Mouse (Mus musculus) midbrain, embryonic 12.5 days (tissue): Measurements from ENCODE around the gene Slc8a3. TPM values are rescaled to one million over a fixed set of nuclear protein-coding genes. Genes with fewer than 3 reads are reported as not detected.
A peak's percentile ranks its signal among the peaks of the same experiment; 100 is the strongest.

Experiments used
- ATAC-seq: fragments of 200-750 bp; cut with Nextera tagmentation; 2 replicates; pipeline ENCODE4 v1.8.0; 2017; ENCODE audit warnings: low read depth, moderate TSS enrichment, moderate library complexity; ENCODE audit not compliant: low FRiP score
- H3K27ac ChIP-seq: fragments of 300-500 bp; sonication (generic); replicated peaks from 2 replicates; pipeline ENCODE4 v1.5.1; 2016; ENCODE audit warnings: mild to moderate bottlenecking
- H3K27me3 ChIP-seq: fragments of 300-500 bp; sonication (generic); 2 replicates; pipeline ENCODE4 v1.6.1; 2016; ENCODE audit warnings: mild to moderate bottlenecking
- H3K36me3 ChIP-seq: fragments of 300-500 bp; sonication (generic); 2 replicates; pipeline ENCODE4 v1.6.1; 2016
- H3K4me1 ChIP-seq: fragments of 300-500 bp; sonication (generic); 2 replicates; pipeline ENCODE4 v1.6.1; 2016
- H3K4me2 ChIP-seq: fragments of 300-500 bp; sonication (generic); replicated peaks from 2 replicates; pipeline ENCODE4 v1.6.1; 2016; ENCODE audit warnings: mild to moderate bottlenecking, moderate library complexity
- H3K4me3 ChIP-seq: fragments of 300-500 bp; sonication (generic); 2 replicates; pipeline ENCODE4 v1.5.1; 2016; ENCODE audit warnings: mild to moderate bottlenecking
- H3K9ac ChIP-seq: fragments of 300-500 bp; sonication (generic); replicated peaks from 2 replicates; pipeline ENCODE4 v1.6.1; 2016; ENCODE audit warnings: mild to moderate bottlenecking, moderate library complexity
- H3K9me3 ChIP-seq: fragments of 300-500 bp; sonication (generic); 2 replicates; pipeline ENCODE4 v1.6.1; 2016; ENCODE audit warnings: mild to moderate bottlenecking
- WGBS: fragments of 180-500 bp; shearing (Covaris S2); methylation state at CpG from one replicate; pipeline ENCODE4 v1.1.7; 2016; 5-methylcytosine and 5-hydroxymethylcytosine counted together
- polyA plus RNA-seq: library from polyadenylated mRNA; unstranded; fragments of >200 nt; fragmentation: Nextera tagmentation; extraction: Ambion mirVana; gene quantifications from 2 replicates; pipeline ENCODE4 v1.2.1, GENCODE M21; 2016

The Slc8a3 gene
- polyA plus RNA-seq, 1 experiment from 2014 or later, result 1.8 TPM

DNA sequence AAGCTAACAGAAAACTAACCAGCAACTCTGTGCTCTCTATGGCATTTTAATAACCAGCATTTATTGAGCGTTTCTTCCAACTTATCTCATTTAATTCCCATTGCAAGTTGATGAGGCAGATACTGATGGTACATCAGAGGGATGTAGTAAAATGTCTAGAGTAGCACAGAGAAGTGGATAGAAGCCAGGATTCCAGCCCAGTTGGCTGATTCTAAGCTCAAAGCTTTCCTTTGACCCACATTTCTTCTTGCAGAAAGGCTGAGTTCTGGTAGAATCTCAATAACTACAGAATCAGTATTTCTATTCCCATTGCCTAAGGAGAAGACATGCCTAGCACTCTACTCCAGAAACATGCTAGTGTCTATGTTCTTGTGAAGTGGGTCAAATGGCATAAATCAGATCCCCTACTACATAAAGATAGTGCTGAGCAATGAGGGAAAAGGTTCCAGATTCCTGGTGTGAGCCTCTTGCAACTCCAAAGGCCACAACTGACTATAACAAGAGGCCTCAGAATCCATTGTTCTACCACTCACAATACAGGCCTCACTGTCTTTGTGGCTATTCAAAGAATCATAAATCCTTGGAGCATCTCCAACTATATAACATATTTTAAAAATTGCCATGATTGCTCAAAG lies 99.1 kb downstream of the Slc8a3 start:
- Histone ChIP-seq H3K4me1 (no peaks in the 10 kb centered on the region), H3K9ac (no peak overlapping the region), H3K4me3 (no peak overlapping the region), H3K27ac (no peak overlapping the region), H3K4me2 (no peak overlapping the region), H3K9me3 (no peaks in the 10 kb centered on the region), H3K36me3 (no peaks in the 10 kb centered on the region), H3K27me3 (no peaks in the 10 kb centered on the region)
- WGBS, result 85% methylated on average over 1 of the region's 1 CpGs
- ATAC-seq, result no peak

DNA sequence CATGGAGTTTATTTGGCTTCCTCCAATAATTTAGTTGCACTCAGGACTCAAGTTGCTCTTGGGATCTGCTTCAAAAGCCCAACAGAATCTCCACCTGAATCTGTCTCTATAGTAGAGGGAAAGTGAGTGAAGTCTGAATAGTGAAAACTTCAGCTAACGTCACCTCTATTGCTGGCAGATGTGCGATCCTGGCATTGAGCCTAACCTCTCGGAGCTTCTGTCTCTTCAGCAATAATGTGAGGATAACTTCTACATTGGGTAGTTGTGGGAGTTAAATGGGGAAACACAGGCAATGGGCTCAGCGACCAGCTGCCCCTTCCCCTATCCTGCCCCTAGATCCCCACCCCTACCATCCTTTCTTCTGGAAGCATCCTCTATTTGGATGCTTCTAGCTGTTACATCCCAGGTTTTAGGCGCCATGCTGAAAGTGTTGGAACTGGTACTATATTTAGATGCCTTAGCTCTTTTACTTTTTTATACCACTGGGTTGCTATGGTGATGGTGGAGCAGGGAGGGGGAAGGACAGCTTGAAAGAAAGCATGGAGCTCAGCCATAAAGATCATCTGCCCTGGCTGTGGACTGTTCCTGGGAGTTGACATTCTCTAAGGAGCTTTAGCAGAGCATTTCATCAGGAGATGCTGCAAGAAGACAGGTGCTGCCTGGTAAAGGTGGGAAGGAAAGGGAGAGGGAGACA lies 105.1 kb downstream of the Slc8a3 start:
- 75% methylated on average over 5 of the region's 5 CpGs for WGBS
- H3K27me3 ChIP-seq, result no peaks in the 10 kb centered on the region
- no peaks in the 10 kb centered on the region for H3K9me3 ChIP-seq
- no peaks in the 10 kb centered on the region for H3K36me3 ChIP-seq
- H3K4me1 ChIP-seq, result peaks cover 15% of the 10 kb centered on the region
- no peak overlapping the region for H3K9ac ChIP-seq
- ATAC-seq, result no peak
- no peak overlapping the region for H3K4me3 ChIP-seq
- H3K27ac ChIP-seq, result no peak overlapping the region
- H3K4me2 ChIP-seq, result no peak overlapping the region

DNA sequence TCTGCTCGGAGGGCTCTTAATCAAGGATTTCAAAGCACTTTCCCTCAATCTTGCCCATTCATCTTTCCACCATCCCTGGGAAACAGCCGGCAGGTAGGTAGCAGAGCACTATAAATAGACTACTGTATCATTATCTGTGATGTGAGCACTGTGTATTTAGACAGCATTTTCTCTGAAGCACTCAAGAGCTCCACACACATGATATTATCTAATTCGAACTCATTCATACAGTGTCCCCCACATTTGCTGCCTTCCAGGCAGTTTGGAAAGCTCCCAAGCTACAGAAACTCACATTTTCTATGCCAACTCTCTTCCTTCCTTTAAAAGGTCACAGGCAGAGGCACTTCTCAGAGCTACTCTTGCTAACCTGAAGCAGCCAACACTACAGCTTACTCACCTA lies 106.4 kb downstream of the Slc8a3 start:
- no peak overlapping the region for H3K27ac ChIP-seq
- no peak for ATAC-seq

DNA sequence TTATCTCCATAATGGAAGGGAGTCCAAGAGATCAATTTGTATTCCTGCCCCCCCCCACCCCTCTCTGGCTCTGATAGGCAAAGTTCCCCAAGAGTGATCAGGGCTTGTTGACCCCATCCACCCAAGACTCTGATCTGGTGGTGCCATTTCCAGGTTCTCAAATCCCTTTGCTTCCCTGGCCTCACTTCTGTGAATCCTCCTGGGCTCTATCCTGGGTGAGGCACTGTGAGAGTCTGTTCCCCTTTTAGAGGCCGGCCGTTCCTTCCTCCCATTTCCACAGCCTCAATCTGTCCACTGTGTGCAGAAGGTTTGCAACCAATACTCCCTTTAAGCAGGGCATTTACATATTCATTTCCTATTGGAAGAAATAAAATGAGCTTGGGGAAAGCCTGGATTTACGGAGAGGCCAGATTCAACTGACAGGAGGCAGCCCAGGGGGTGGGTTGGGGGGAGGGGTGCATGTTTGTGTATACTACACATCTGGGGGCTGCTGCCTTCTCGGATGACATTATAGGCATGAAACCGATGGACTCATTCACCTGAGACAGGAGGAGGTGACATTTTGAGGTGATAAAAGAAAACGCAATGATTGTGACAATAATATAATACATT lies 106.9 kb downstream of the Slc8a3 start:
- peaks cover 15% of the 10 kb centered on the region for H3K4me1 ChIP-seq
- H3K9me3 ChIP-seq, result no peaks in the 10 kb centered on the region
- no peaks in the 10 kb centered on the region for H3K36me3 ChIP-seq
- no peaks in the 10 kb centered on the region for H3K27me3 ChIP-seq
- 35% methylated on average over 6 of the region's 6 CpGs for WGBS
- no peak for ATAC-seq
- H3K27ac ChIP-seq, result no peak overlapping the region
- H3K4me3 ChIP-seq, result no peak overlapping the region
- H3K9ac ChIP-seq, result no peak overlapping the region
- H3K4me2 ChIP-seq, result no peak overlapping the region

More for the DNA sequence above, 106.4 kb downstream of the Slc8a3 start:
- Histone ChIP-seq H3K4me1 (peaks cover 15% of the 10 kb centered on the region), H3K27me3 (no peaks in the 10 kb centered on the region), H3K9ac (no peak overlapping the region), H3K9me3 (no peaks in the 10 kb centered on the region), H3K4me3 (no peak overlapping the region), H3K4me2 (no peak overlapping the region), H3K36me3 (no peaks in the 10 kb centered on the region)
- 81% methylated on average over 3 of the region's 3 CpGs for WGBS

DNA sequence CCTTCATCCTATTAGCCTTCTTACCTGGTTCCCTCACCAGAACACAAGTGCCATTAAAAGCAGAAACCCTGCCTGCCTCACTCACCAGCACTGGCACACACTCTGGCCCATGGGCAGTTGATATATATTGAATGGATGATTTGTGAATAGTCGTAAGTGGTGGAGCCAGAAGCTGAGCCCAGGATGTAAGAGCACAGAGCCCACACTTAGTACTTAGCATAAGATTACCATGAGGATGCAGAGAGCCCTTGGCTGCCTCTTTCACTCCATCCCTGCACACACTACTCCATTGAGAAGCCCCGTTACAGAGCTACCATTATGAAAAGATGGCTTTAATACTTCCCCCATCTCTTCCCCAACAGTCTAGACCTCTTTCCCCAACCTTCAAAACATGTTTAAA lies 108.1 kb downstream of the Slc8a3 start:
- H3K27me3 ChIP-seq, result no peaks in the 10 kb centered on the region; the same call in 1 of the 2 replicates
- 84% methylated on average over 2 of the region's 2 CpGs for WGBS
- H3K9ac ChIP-seq, result no peak overlapping the region

DNA sequence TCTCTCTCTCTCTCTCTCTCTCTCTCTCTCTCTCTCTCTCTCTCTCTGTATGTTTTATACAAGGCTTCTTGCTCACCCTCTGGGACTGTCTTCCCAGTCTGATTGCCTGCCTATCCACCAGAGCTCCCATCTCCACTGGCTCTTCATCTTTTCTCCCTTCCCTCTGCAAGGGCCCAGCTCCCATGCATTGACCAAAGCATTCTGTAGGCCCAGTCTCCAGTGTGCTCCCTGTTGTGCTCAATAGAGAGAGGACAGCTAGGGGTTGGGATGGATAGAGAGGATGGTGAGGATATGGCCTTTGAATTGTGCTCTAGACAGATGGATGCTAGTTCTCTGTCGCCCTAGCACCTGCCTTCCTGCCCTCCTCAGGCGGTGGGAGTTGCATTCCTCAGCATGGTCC lies 109.7 kb downstream of the Slc8a3 start:
- H3K36me3 ChIP-seq, result no peaks in the 10 kb centered on the region
- no peak overlapping the region for H3K27ac ChIP-seq
- H3K4me3 ChIP-seq, result no peak overlapping the region
- no peaks in the 10 kb centered on the region; the same call in 1 of the 2 replicates for H3K27me3 ChIP-seq
- H3K4me2 ChIP-seq, result no peak overlapping the region
- WGBS, result 83% methylated on average over 2 of the region's 2 CpGs
- no peak for ATAC-seq
- no peaks in the 10 kb centered on the region for H3K9me3 ChIP-seq
- H3K9ac ChIP-seq, result no peak overlapping the region
- H3K4me1 ChIP-seq, result peaks cover 17% of the 10 kb centered on the region

More for the DNA sequence above, 108.1 kb downstream of the Slc8a3 start:
- H3K4me3 ChIP-seq, result no peak overlapping the region
- H3K4me2 ChIP-seq, result no peak overlapping the region
- no peaks in the 10 kb centered on the region for H3K36me3 ChIP-seq
- no peaks in the 10 kb centered on the region for H3K9me3 ChIP-seq
- no peak for ATAC-seq
- H3K27ac ChIP-seq, result no peak overlapping the region
- H3K4me1 ChIP-seq, result peaks cover 15% of the 10 kb centered on the region

DNA sequence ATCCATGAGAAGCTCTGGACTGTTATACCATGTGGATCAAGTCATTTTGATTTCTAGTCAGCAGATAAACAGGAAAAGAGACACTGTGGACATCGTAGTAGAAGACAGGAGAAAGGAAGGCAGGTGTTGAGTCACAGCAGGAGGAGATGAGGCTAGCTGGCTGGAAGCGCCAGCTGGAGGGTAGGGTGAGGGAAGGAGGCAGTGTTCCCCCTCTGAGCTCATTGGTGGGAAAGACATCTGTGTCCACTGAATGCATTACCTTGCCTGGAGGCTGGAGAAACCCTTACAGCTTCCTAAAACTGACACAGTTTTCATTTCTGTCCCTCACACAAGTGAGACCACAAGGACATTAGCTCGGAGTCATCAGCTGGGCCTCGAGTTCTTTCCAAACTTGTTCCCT lies 113.6 kb downstream of the Slc8a3 start:
- no peaks in the 10 kb centered on the region for H3K36me3 ChIP-seq
- 75% methylated on average over 4 of the region's 4 CpGs for WGBS

DNA sequence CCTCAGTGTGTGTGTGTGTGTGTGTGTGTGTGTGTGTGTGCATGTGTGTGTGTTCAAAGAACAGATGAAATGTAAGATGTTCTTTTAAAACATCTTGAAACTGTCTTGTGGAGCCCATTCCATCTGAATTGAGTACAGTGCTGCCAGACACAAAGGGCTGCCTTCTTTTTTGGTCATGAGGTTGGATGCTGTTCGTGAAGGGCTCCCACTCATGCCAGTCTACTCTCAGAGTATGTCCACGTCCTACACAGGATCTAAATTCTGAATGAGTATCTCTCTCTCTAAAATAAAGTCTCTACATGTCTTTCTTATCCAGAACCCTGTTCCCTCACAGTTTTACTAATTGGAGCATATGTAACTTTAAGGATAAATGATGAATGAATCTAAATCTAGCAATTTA lies 124.4 kb downstream of the Slc8a3 start:
- H3K27me3 ChIP-seq, result no peaks in the 10 kb centered on the region
- no peak overlapping the region for H3K4me3 ChIP-seq
- H3K27ac ChIP-seq, result no peak overlapping the region
- H3K4me2 ChIP-seq, result no peak overlapping the region
- H3K9ac ChIP-seq, result no peak overlapping the region
- 0 out of 2 replicates have a peak, but pooled peaks cover 2% of the 10 kb centered on the region for H3K4me1 ChIP-seq
- no peaks in the 10 kb centered on the region for H3K9me3 ChIP-seq
- WGBS, result 81% methylated on average over 2 of the region's 2 CpGs
- H3K36me3 ChIP-seq, result no peaks in the 10 kb centered on the region
- ATAC-seq, result no peak

More for the DNA sequence above, 113.6 kb downstream of the Slc8a3 start:
- Histone ChIP-seq H3K27me3 (no peaks in the 10 kb centered on the region; the same call in 1 of the 2 replicates), H3K9ac (no peak overlapping the region), H3K4me2 (no peak overlapping the region), H3K9me3 (no peaks in the 10 kb centered on the region), H3K4me1 (peaks cover 5% of the 10 kb centered on the region; the same call in 1 of the 2 replicates), H3K4me3 (no peak overlapping the region), H3K27ac (no peak overlapping the region)
- ATAC-seq, result no peak

DNA sequence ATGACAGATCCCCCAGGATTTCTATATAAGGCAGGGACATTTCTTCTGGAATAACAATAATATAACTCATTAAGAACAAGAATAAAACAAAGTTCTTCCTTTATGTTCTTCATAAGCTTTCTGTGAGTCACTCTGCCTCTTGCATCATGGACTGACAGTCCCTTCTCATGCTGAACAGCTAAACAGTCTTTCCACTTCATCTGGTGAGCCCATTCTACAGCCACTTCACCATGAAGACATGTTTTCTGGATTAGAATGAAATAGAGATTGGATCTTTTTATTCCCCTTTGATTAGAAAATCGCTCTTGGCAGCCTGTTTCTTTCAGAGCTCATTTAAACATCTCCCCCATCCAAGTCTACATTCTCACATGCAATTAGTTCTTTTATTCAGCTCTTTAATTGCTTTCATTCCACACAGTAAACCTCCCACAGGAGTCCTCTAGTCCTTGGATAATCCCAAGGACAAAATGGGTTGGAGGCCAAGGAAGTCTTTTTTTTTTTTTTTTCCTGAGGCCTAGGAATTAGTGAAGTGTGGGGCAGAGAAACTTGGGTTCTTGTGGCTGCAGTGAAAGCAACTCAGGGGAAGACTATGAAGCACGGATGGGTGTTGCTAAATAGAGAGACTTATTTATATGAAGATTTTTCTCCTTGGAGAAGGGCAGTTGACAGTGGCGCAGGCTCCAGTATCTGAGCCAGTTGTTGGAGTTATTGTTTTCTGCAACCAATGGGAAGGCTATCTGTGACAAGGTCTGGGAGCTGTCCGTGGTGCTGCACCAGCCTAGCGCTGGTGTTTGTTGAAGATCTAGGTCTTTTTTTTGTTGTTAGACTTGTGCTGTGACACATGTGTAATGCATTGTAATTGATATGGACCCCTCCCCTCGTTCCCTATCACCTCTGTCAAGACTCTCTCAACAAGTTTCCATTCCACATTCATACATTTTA lies 127.1 kb downstream of the Slc8a3 start:
- Histone ChIP-seq H3K36me3 (no peaks in the 10 kb centered on the region), H3K9me3 (no peaks in the 10 kb centered on the region), H3K9ac (no peak overlapping the region), H3K27ac (no peak overlapping the region), H3K27me3 (no peaks in the 10 kb centered on the region), H3K4me1 (peaks cover 14% of the 10 kb centered on the region; the same call in 1 of the 2 replicates), H3K4me3 (no peak overlapping the region), H3K4me2 (no peak overlapping the region)
- WGBS, result 21% methylated on average over 6 of the region's 6 CpGs
- ATAC-seq, result no peak

DNA sequence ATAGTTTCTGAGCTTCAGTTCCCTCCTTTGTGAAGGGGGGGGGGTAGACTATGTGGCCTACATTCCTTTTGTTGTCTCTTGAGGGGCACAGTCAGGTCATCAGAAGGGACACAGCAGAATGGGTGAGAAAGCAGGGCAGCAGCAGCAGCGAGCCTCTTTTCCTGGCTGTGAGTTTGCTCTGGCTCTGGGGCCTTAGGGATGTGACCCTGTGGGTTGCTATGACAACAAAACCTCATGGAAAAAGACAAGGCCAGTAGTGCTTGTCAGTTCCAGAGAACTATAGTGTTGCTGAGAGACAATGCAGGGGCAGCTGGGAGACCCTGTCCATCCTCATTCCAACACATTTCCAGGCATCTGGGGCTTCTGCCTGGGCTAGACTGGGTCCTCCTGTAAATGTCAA lies 129.8 kb downstream of the Slc8a3 start:
- H3K4me1 ChIP-seq, result peaks cover 19% of the 10 kb centered on the region; the same call in 1 of the 2 replicates
- peak overlapping the region; percentile 27; the same call in 1 of the 2 replicates for H3K27ac ChIP-seq
- no peak overlapping the region for H3K4me3 ChIP-seq
- 0 out of 2 replicates have a peak, but pooled peaks have one; percentile 30 for ATAC-seq
- no peaks in the 10 kb centered on the region for H3K36me3 ChIP-seq
- 5% methylated on average over 1 of the region's 1 CpGs for WGBS
- no peaks in the 10 kb centered on the region; the same call in 1 of the 2 replicates for H3K27me3 ChIP-seq
- no peaks in the 10 kb centered on the region for H3K9me3 ChIP-seq
- no peak overlapping the region for H3K9ac ChIP-seq
- H3K4me2 ChIP-seq, result no peak overlapping the region

DNA sequence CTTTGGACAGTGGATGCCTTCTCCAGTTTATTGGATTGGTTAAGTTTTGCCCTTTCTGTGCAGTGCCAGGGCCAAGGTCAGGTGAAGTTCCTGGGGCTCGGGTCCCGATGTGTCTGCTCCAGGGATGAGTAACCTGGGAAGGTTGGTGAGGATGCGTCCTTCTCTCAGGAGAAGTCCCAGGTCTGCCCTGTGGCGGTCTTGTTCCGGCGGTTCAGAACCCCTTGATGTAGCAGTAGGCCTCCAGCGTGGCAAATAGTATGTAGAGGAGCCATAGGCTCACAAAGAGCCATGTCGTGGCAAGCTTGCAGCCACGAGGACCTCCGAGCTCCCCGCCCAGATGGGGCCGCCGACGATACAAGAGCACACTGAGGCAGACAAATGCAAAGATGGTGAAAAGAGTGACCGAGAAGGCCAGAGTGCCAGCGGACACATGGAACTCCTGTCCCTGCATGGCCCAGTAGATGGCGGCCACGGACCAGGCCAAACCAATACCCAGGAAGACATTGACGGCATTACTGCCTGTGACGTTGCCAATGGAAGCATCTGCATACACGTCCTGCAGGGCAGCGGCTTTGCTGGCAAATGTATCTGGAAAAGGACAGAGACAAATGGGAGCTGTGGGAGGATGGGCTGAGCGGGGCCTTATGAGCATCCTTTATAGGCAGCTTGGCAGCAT lies 133.6 kb downstream of the Slc8a3 start:
- ATAC-seq, result peak; percentile 86; the same call in 1 of the 2 replicates
- Histone ChIP-seq H3K9me3 (no peaks in the 10 kb centered on the region), H3K4me1 (peaks cover 19% of the 10 kb centered on the region; the same call in 1 of the 2 replicates), H3K27ac (no peak overlapping the region), H3K4me3 (no peak overlapping the region), H3K27me3 (no peaks in the 10 kb centered on the region; the same call in 1 of the 2 replicates), H3K36me3 (no peaks in the 10 kb centered on the region), H3K9ac (0 out of 2 replicates have a peak overlapping the region, but pooled peaks have one; percentile 21), H3K4me2 (peak overlapping the region; percentile 23; the same call in 1 of the 2 replicates)
- WGBS, result 32% methylated on average over 23 of the region's 23 CpGs
